Mouse (Mus musculus): Measurements from ENCODE around the gene Cldn7. TPM values are rescaled to one million over a fixed set of nuclear protein-coding genes. Genes with fewer than 3 reads are reported as not detected.
"Not testable (repeated sequence)": the region's sequence is repeated elsewhere in the genome, so short reads cannot be mapped to it uniquely, and the experiment has no call there.

Gene Cldn7
- polyA plus RNA-seq, 1 experiment = 88.4 TPM

- no peak for DNase-seq (ENCODE audit: low read depth)
These were observed 48.8 kb downstream of the Cldn7 start for GRCm38 (mm10) chr11:70013408-70013807.

GRCm38 (mm10) chr11:70014051-70014450, 49.5 kb downstream of the Cldn7 start:
- no peak for DNase-seq (ENCODE audit: low read depth)

- no peak for DNase-seq (ENCODE audit: low read depth)
These were observed 50.4 kb downstream of the Cldn7 start, which contains the start of gene Acadvl for GRCm38 (mm10) chr11:70014880-70015558. Acadvl (minus strand) TSS chr11:70015411.

DNA sequence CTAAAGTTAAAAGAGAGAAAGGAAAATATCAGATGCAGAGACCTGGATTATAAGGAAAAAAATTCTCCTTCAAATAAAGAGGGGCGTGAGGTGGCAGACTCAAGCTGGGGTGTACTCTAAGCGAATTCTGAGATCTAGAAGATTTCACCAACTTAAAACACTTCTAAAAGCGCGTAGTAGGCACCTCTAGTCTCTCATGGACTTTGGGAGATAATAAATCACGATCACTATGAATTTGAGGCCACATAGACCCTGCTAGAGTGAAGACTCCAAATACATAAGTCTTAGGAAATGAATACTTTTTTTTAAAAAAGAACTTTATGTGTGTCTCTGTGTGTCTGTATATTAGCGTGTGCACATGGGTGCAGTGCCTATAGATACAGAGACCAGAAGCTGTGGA, 51.1 kb downstream of the Cldn7 start:
- no peak for DNase-seq (ENCODE audit: low read depth)

DNA sequence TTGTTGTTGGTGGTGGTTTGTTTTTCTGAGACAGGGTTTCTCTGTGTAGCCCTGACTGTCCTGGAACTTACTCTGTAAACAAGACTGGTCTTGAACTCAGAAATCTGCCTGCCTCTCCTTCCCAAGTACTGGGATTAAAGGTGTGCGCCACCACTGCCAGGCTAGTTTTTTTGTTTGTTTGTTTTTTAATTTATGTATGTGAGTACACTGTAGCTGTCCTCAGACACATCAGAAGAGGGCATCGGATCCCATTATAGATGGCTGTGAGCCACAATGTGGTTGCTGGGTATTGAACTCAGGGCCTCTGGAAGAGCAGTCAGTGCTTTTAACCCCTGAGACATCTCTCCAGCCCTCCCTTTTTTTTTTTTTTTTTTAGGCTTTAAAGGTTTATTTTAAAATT, 51.6 kb downstream of the Cldn7 start:
- not testable (repeated sequence) for DNase-seq (ENCODE audit: low read depth)

DNA sequence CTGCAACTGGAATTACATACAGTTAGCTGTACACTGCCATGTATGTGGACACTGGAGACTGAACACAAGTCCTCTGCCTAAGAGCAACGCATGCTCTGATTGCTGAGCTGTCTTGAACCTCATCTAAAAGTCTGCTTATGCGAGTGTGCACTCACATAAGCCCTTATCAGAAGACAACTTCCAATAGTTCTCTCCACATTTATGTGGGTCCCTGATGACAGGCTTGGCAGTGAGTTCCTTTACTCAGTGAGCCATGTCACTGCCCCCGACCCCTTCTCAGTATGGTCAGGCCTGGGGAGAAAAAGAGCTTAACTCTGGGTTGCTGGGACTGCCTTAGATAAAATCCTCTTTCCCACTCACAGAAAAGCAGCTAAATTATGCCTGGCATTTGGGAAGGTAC, 52.1 kb downstream of the Cldn7 start, which contains the start of gene Dlg4:
Dlg4 (plus strand) TSS at position 274 of the 400 bp plus-strand sequence.
- no peak for DNase-seq (ENCODE audit: low read depth)

GRCm38 (mm10) chr11:70017199-70017767, 52.7 kb downstream of the Cldn7 start:
- DNase-seq (ENCODE audit: low read depth) = no peak

Other genes with a start within 250 kb of the Cldn7 start
- 18.5 and 48.2 TPM in 2 replicates for gene Polr2a, start 206.1 kb upstream of the Cldn7 start, polyA plus RNA-seq (2012; rRNA removed)
- gene Slc35g3, start 202.8 kb upstream of the Cldn7 start, polyA plus RNA-seq (2012; rRNA removed) = 0.22 and 0.51 TPM in 2 replicates
- 30.6 and 32.9 TPM in 2 replicates for gene Zbtb4, start 198.9 kb upstream of the Cldn7 start, polyA plus RNA-seq (2012; rRNA removed)
- gene Chrnb1, start 168.8 kb upstream of the Cldn7 start, polyA plus RNA-seq (2012; rRNA removed) = 15.3 and 18.3 TPM in 2 replicates
- gene Fgf11, start 162.9 kb upstream of the Cldn7 start, polyA plus RNA-seq (2012; rRNA removed) = 6.9 and 7.7 TPM in 2 replicates
- 12.9 and 20.5 TPM in 2 replicates for gene Tmem102, start 159.2 kb upstream of the Cldn7 start, polyA plus RNA-seq (2012; rRNA removed)
- gene Gm39566, start 149.5 kb upstream of the Cldn7 start, polyA plus RNA-seq (2012; rRNA removed) = 0.18 and 0.47 TPM in 2 replicates
- 6.8 and 9.8 TPM in 2 replicates for gene Spem2, start 146.3 kb upstream of the Cldn7 start, polyA plus RNA-seq (2012; rRNA removed)
- 11.3 and 16.5 TPM in 2 replicates for gene Spem1, start 142.6 kb upstream of the Cldn7 start, polyA plus RNA-seq (2012; rRNA removed)
- gene Nlgn2, start 127.0 kb upstream of the Cldn7 start, polyA plus RNA-seq (2012; rRNA removed) = 19.0 and 23.8 TPM in 2 replicates
- gene Tmem256, start 126.3 kb upstream of the Cldn7 start, polyA plus RNA-seq (2012; rRNA removed) = 179 and 279 TPM in 2 replicates
- 60.4 and 66.9 TPM in 2 replicates for gene Plscr3, start 118.4 kb upstream of the Cldn7 start, polyA plus RNA-seq (2012; rRNA removed)
- gene Tnk1, start 106.0 kb upstream of the Cldn7 start, polyA plus RNA-seq (2012; rRNA removed) = 26.0 and 32.5 TPM in 2 replicates
- gene Tmem95, start 86.8 kb upstream of the Cldn7 start, polyA plus RNA-seq (2012; rRNA removed) = not detected in 2 replicates
- 9.0 and 10.0 TPM in 2 replicates for gene Kctd11, start 83.4 kb upstream of the Cldn7 start, polyA plus RNA-seq (2012; rRNA removed)
- gene Acap1, start 69.2 kb upstream of the Cldn7 start, polyA plus RNA-seq (2012; rRNA removed) = 37.7 and 38.2 TPM in 2 replicates
- 5.4 and 5.9 TPM in 2 replicates for gene 2810408A11Rik, start 63.8 kb upstream of the Cldn7 start, polyA plus RNA-seq (2012; rRNA removed)
- gene Neurl4, start 63.7 kb upstream of the Cldn7 start, polyA plus RNA-seq (2012; rRNA removed) = 42.3 and 45.0 TPM in 2 replicates
- 56.9 and 61.2 TPM in 2 replicates for gene Gps2, start 50.9 kb upstream of the Cldn7 start, polyA plus RNA-seq (2012; rRNA removed)
- gene Eif5a, start 42.8 kb upstream of the Cldn7 start, polyA plus RNA-seq (2012; rRNA removed) = 457 and 520 TPM in 2 replicates
- gene Ybx2, start 29.0 kb upstream of the Cldn7 start, polyA plus RNA-seq (2012; rRNA removed) = 19.2 and 37.4 TPM in 2 replicates
- gene Slc2a4, start 16.6 kb upstream of the Cldn7 start, polyA plus RNA-seq (2012; rRNA removed) = 121 and 139 TPM in 2 replicates
- 94.3 and 108 TPM in 2 replicates for gene Ctdnep1, start 16.4 kb downstream of the Cldn7 start, polyA plus RNA-seq (2012; rRNA removed)
- 60.1 and 80.3 TPM in 2 replicates for gene Elp5, start 17.7 kb downstream of the Cldn7 start, polyA plus RNA-seq (2012; rRNA removed)
- 568 and 793 TPM in 2 replicates for gene Gabarap, start 26.4 kb downstream of the Cldn7 start, polyA plus RNA-seq (2012; rRNA removed)
- 22.8 and 23.2 TPM in 2 replicates for gene Phf23, start 31.0 kb downstream of the Cldn7 start, polyA plus RNA-seq (2012; rRNA removed)
- 13.7 and 19.1 TPM in 2 replicates for gene Dvl2, start 35.8 kb downstream of the Cldn7 start, polyA plus RNA-seq (2012; rRNA removed)
- gene Acadvl, start 50.6 kb downstream of the Cldn7 start, polyA plus RNA-seq (2012; rRNA removed) = 79.9 and 96.2 TPM in 2 replicates
- 12.8 and 16.6 TPM in 2 replicates for gene Dlg4, start 52.2 kb downstream of the Cldn7 start, polyA plus RNA-seq (2012; rRNA removed)
- gene Asgr1, start 89.3 kb downstream of the Cldn7 start, polyA plus RNA-seq (2012; rRNA removed) = 0.08 and 0.72 TPM in 2 replicates
- 0.93 and 1.4 TPM in 2 replicates for gene Asgr2, start 127.9 kb downstream of the Cldn7 start, polyA plus RNA-seq (2012; rRNA removed)
- 14.1 and 33.9 TPM in 2 replicates for gene Mgl2, start 165.6 kb downstream of the Cldn7 start, polyA plus RNA-seq (2012; rRNA removed)
- gene Clec10a, start 191.4 kb downstream of the Cldn7 start, polyA plus RNA-seq (2012; rRNA removed) = 19.1 and 24.5 TPM in 2 replicates
- gene Slc16a11, start 248.0 kb downstream of the Cldn7 start, polyA plus RNA-seq (2012; rRNA removed) = 30.7 and 42.7 TPM in 2 replicates

Measured in gonadal fat pad, adult 2 months (tissue).